ENCODE assay signal across 14 mouse cellular contexts in genomic region chr13:62978104-62978503, GRCm38 (mm10). TPM values are rescaled to one million over a fixed set of nuclear protein-coding genes. Genes with fewer than 3 reads are reported as not detected.
DNase-seq lines count a peak whose midpoint lies in the region; ATAC-seq and TF ChIP-seq lines count a peak whose summit lies in the region.
"Had no signal": no experiment of that assay in that cellular context is flagged by ENCODE, and none has a peak within 500 bp of the region (broad histone marks: within the 10 kb centered on the region; RNA-seq: fewer than 3 reads in every experiment).

No protein-coding gene starts in this region.

- peak; percentile 43; the same call in 1 of the 2 replicates for ATAC-seq in liver, embryonic 13.5 days (ENCODE audit: low read depth)
- ATAC-seq in embryonic facial prominence, embryonic 11.5 days (replicated peaks; ENCODE audit: insufficient number of reproducible peaks, low FRiP score, low TSS enrichment, low read depth), result no peak
- peak; percentile 68 for ATAC-seq in liver, postnatal 0 days
- no peak for ATAC-seq in midbrain, postnatal 0 days (ENCODE audit: low FRiP score)
- ATAC-seq: forebrain, embryonic 16.5 days had no signal

- H3K4me3 ChIP-seq in liver, embryonic 13.5 days (replicated peaks), result no peak overlapping the region
- H3K4me3 ChIP-seq in embryonic facial prominence, embryonic 11.5 days (ENCODE audit: low read depth, low read length), result no peak overlapping the region
- no peak overlapping the region for H3K4me3 ChIP-seq in liver, postnatal 0 days (ENCODE audit: low read depth, low read length)
- no peak overlapping the region for H3K4me3 ChIP-seq in midbrain, postnatal 0 days (ENCODE audit: low read depth, low read length)
- H3K4me3 ChIP-seq: embryonic facial prominence, embryonic 13.5 days; limb, embryonic 15.5 days had no signal

- H3K4me1 ChIP-seq in liver, embryonic 13.5 days (replicated peaks), result peaks cover 18% of the 10 kb centered on the region
- no peaks in the 10 kb centered on the region for H3K4me1 ChIP-seq in embryonic facial prominence, embryonic 11.5 days (ENCODE audit: control insufficient read depth, insufficient read depth, low read length)
- peaks cover 15% of the 10 kb centered on the region; the same call in 1 of the 2 replicates for H3K4me1 ChIP-seq in liver, postnatal 0 days (ENCODE audit: insufficient read depth)
- no peaks in the 10 kb centered on the region for H3K4me1 ChIP-seq in midbrain, postnatal 0 days (ENCODE audit: insufficient read depth, low read length)

- H3K4me2 ChIP-seq in liver, embryonic 13.5 days, result no peak overlapping the region
- H3K4me2 ChIP-seq in embryonic facial prominence, embryonic 11.5 days (ENCODE audit: low read depth, low read length), result no peak overlapping the region
- no peak overlapping the region for H3K4me2 ChIP-seq in liver, postnatal 0 days (ENCODE audit: low read depth, low read length)
- no peak overlapping the region for H3K4me2 ChIP-seq in midbrain, postnatal 0 days (ENCODE audit: low read depth, low read length, poor library complexity, severe bottlenecking)
- H3K4me2 ChIP-seq: embryonic facial prominence, embryonic 13.5 days; limb, embryonic 15.5 days had no signal

- no peak overlapping the region for H3K27ac ChIP-seq in liver, embryonic 13.5 days
- no peak overlapping the region for H3K27ac ChIP-seq in embryonic facial prominence, embryonic 11.5 days (replicated peaks; ENCODE audit: low read depth, low read length)
- H3K27ac ChIP-seq in liver, postnatal 0 days (ENCODE audit: low read depth), result no peak overlapping the region
- no peak overlapping the region for H3K27ac ChIP-seq in midbrain, postnatal 0 days (ENCODE audit: low read depth, low read length)
- H3K27ac ChIP-seq: embryonic facial prominence, embryonic 13.5 days; limb, embryonic 15.5 days had no signal

- no peak for TF ChIP-seq EP300 in liver, postnatal 0 days (IDR thresholded peaks at IDR 0.05; ENCODE audit: low read depth)

- H3K9ac ChIP-seq in liver, embryonic 13.5 days, result no peak overlapping the region
- H3K9ac ChIP-seq in embryonic facial prominence, embryonic 11.5 days (replicated peaks; ENCODE audit: low read length), result no peak overlapping the region
- H3K9ac ChIP-seq in liver, postnatal 0 days (replicated peaks), result no peak overlapping the region
- no peak overlapping the region for H3K9ac ChIP-seq in midbrain, postnatal 0 days (replicated peaks; ENCODE audit: low read length, poor library complexity, severe bottlenecking)
- H3K9ac ChIP-seq: embryonic facial prominence, embryonic 13.5 days; limb, embryonic 15.5 days had no signal

- H3K36me3 ChIP-seq in liver, embryonic 13.5 days, result no peaks in the 10 kb centered on the region
- no peaks in the 10 kb centered on the region for H3K36me3 ChIP-seq in embryonic facial prominence, embryonic 11.5 days (replicated peaks; ENCODE audit: control insufficient read depth, insufficient read depth, low read depth, low read length)
- no peaks in the 10 kb centered on the region for H3K36me3 ChIP-seq in liver, postnatal 0 days (replicated peaks; ENCODE audit: insufficient read depth, low read length)
- H3K36me3 ChIP-seq in midbrain, postnatal 0 days (ENCODE audit: insufficient read depth, low read length), result no peaks in the 10 kb centered on the region
- H3K36me3 ChIP-seq: embryonic facial prominence, embryonic 13.5 days; limb, embryonic 15.5 days had no signal

- intact Hi-C loops in left cerebral cortex, postnatal 25 days (cut with DNase I), result no loop called here

- no peak for TF ChIP-seq CTCF in liver, postnatal 0 days (IDR thresholded peaks at IDR 0.05; ENCODE audit: low read depth)
- no peak for TF ChIP-seq CTCF in midbrain, postnatal 0 days (IDR thresholded peaks at IDR 0.05)

- H3K9me3 ChIP-seq in liver, embryonic 13.5 days (replicated peaks), result no peaks in the 10 kb centered on the region
- no peaks in the 10 kb centered on the region for H3K9me3 ChIP-seq in embryonic facial prominence, embryonic 11.5 days (replicated peaks; ENCODE audit: control insufficient read depth, low read length)
- no peaks in the 10 kb centered on the region for H3K9me3 ChIP-seq in liver, postnatal 0 days (ENCODE audit: low read length)
- no peaks in the 10 kb centered on the region for H3K9me3 ChIP-seq in midbrain, postnatal 0 days (ENCODE audit: low read length)
- H3K9me3 ChIP-seq: embryonic facial prominence, embryonic 13.5 days; limb, embryonic 15.5 days had no signal

- no peak for DNase-seq in liver, embryonic 13.5 days
- no peak for DNase-seq in liver
- DNase-seq in embryonic facial prominence, embryonic 11.5 days (ENCODE audit: low spot score), result peak; percentile 19
- DNase-seq in kidney, adult 8-10 months, result peak; percentile 40 to 48
- no peak for DNase-seq in liver, postnatal 0 days
- DNase-seq in midbrain, postnatal 0 days (ENCODE audit: low spot score), result no peak
- no peak for DNase-seq in layer of hippocampus, postnatal 14 days (ENCODE audit: low spot score in 2 of 2)
- DNase-seq in left cerebral cortex, postnatal 25 days (ENCODE audit: low spot score in 2 of 2), result no peak
- DNase-seq: cerebellum, adult 11 months; gastrocnemius, postnatal 36 days; thymus, adult 18-20 months had no signal

- H3K27me3 ChIP-seq in liver, embryonic 13.5 days, result no peaks in the 10 kb centered on the region
- no peaks in the 10 kb centered on the region for H3K27me3 ChIP-seq in embryonic facial prominence, embryonic 11.5 days (ENCODE audit: control insufficient read depth, insufficient read depth, low read length)
- no peaks in the 10 kb centered on the region for H3K27me3 ChIP-seq in liver, postnatal 0 days (ENCODE audit: insufficient read depth, low read length)
- no peaks in the 10 kb centered on the region for H3K27me3 ChIP-seq in midbrain, postnatal 0 days (ENCODE audit: insufficient read depth, low read length)
- H3K27me3 ChIP-seq: embryonic facial prominence, embryonic 13.5 days; limb, embryonic 15.5 days had no signal

RNA-seq across cellular contexts. Expression of gene 2010111I01Rik, which starts 13.4 kb away (rescaled TPM):
- polyA plus RNA-seq in liver, embryonic 13.5 days (2015; fragmentation: Nextera tagmentation; extraction: Ambion mirVana), result 16.5 and 17.2 TPM in 2 replicates
- polyA plus RNA-seq in embryonic facial prominence, embryonic 11.5 days (2014; fragmentation: Nextera tagmentation; extraction: Ambion mirVana), result 125 and 136 TPM in 2 replicates
- polyA plus RNA-seq in liver, postnatal 0 days (2015; fragmentation: Nextera tagmentation; extraction: Ambion mirVana), result 20.0 and 22.9 TPM in 2 replicates
- 30.3 and 44.8 TPM in 2 replicates for total RNA-seq in midbrain, postnatal 0 days (2014; rRNA removed)
- 16.2 and 18.5 TPM in 2 replicates for polyA plus RNA-seq in midbrain, postnatal 0 days (2015; fragmentation: Nextera tagmentation; extraction: Ambion mirVana)
- total RNA-seq in layer of hippocampus, postnatal 14 days (2021), result 10 to 100 TPM; 72.1 to 92.0 TPM
- 100 to 1,000 TPM in 1 of 2 experiments, 10 to 100 TPM in 1; 93.6 to 105 TPM for total RNA-seq in left cerebral cortex, postnatal 25 days (2021)

Comparison
In these comparisons a context has a peak if more than half of its experiments do, and no peak if none do; other contexts are left out.
1. ATAC-seq: peak in liver, embryonic 13.5 days (single experiment) and liver, postnatal 0 days (single experiment); none in embryonic facial prominence, embryonic 11.5 days (single experiment) and midbrain, postnatal 0 days (single experiment).
2. DNase-seq: peak in embryonic facial prominence, embryonic 11.5 days (single experiment) and kidney, adult 8-10 months (2 of 2); none in liver, embryonic 13.5 days (single experiment), liver (single experiment), liver, postnatal 0 days (single experiment), midbrain, postnatal 0 days (single experiment), layer of hippocampus, postnatal 14 days (0 of 2) and left cerebral cortex, postnatal 25 days (0 of 2).